Mouse (Mus musculus) limb, embryonic 14.5 days (tissue): ENCODE results near the gene Prickle1. TPM values are rescaled to one million over a fixed set of nuclear protein-coding genes. Genes with fewer than 3 reads are reported as not detected.

ENCODE experiments used
- ATAC-seq: fragments of 200-750 bp; cut with Nextera tagmentation; 2 replicates; pipeline ENCODE4 v1.8.0; 2017; ENCODE audit warnings: low read depth, moderate number of reproducible peaks, moderate TSS enrichment; ENCODE audit not compliant: low FRiP score
- DNase-seq: peaks from one replicate; pipeline ENCODE4 v3.0.0-alpha.2; 2015; ENCODE audit warnings: low spot score
- H3K27ac ChIP-seq: fragments of 300-500 bp; sonication (generic); replicated peaks from 2 replicates; pipeline ENCODE4 v1.5.1; 2014; ENCODE audit warnings: low read depth, mild to moderate bottlenecking, low read length, moderate library complexity, mixed read lengths
- H3K27me3 ChIP-seq: fragments of 300-500 bp; sonication (generic); 2 replicates; pipeline ENCODE4 v1.6.1; 2014; ENCODE audit warnings: low read length, mixed read lengths; ENCODE audit not compliant: control insufficient read depth, insufficient read depth
- H3K36me3 ChIP-seq: fragments of 300-500 bp; sonication (generic); 2 replicates; pipeline ENCODE4 v1.6.1; 2014; ENCODE audit warnings: mild to moderate bottlenecking, low read length, moderate library complexity, mixed read lengths; ENCODE audit not compliant: control insufficient read depth, insufficient read depth
- H3K4me1 ChIP-seq: fragments of 300-500 bp; sonication (generic); 2 replicates; pipeline ENCODE4 v1.6.1; 2014; ENCODE audit warnings: antibody characterized with exemption, low read length, mixed read lengths; ENCODE audit not compliant: control insufficient read depth, insufficient read depth
- H3K4me2 ChIP-seq: fragments of 300-500 bp; sonication (generic); replicated peaks from 2 replicates; pipeline ENCODE4 v1.6.1; 2014; ENCODE audit warnings: low read depth, mild to moderate bottlenecking, low read length, moderate library complexity; ENCODE audit not compliant: severe bottlenecking
- H3K4me3 ChIP-seq: fragments of 300-500 bp; sonication (generic); replicated peaks from 2 replicates; pipeline ENCODE4 v1.5.1; 2014; ENCODE audit warnings: low read length
- H3K9ac ChIP-seq: fragments of 300-500 bp; sonication (generic); 2 replicates; pipeline ENCODE4 v1.6.1; 2014; ENCODE audit warnings: mild to moderate bottlenecking, low read depth, low read length, moderate library complexity; ENCODE audit not compliant: severe bottlenecking
- H3K9me3 ChIP-seq: fragments of 300-500 bp; sonication (generic); 2 replicates; pipeline ENCODE4 v1.6.1; 2016; ENCODE audit warnings: low read length; ENCODE audit not compliant: control insufficient read depth
- POLR2A ChIP-seq: fragments of 200-500 bp; IDR thresholded peaks from 2 replicates; pipeline ENCODE4 v1.8.0; 2012; ENCODE audit warnings: inconsistent platforms, mild to moderate bottlenecking, moderate library complexity, borderline replicate concordance; ENCODE audit not compliant: insufficient read depth, insufficient read length; ENCODE audit errors: extremely low read depth
- WGBS: fragments of 180-500 bp; shearing (Covaris S2); extraction: QIAGEN DNeasy Blood & Tissue Kit; methylation state at CpG from one replicate; pipeline ENCODE4 v1.1.7; 2014; 5-methylcytosine and 5-hydroxymethylcytosine counted together
- polyA plus RNA-seq, 2 experiments: library from polyadenylated mRNA; depleted of rRNA in 1 of 2; stranded (reverse) in 1 of 2; unstranded in 1 of 2; fragments of >200 nt; fragmentation: Nextera tagmentation in 1 of 2; extraction: Ambion mirVana in 1 of 2; gene quantifications; 2 replicates each; pipeline versions ENCODE4 v1.2.1 to v1.2.3; 2012 to 2014

The Prickle1 gene
- polyA plus RNA-seq, 2 experiments: 31.4 to 54.0 TPM

DNA sequence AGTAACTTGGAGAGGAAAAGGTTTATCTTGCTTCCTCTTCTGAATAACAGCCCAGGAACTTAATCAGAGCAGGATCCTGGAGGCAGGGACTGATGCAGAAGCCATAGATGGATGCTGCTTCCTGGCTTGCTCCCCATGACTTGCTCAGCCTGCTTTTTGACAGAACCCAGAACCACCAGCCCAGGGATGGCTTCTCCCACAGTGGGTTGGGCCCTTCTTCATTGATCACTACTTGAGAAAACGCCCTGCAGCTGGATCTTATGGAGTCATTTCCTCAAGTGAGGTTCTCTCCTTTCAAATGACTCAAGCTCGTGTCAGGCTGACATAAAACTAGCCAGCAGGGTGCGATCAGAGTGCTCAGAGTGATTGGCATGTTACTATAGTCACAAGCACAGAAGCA, 19.3 kb upstream of the Prickle1 start:
- TF ChIP-seq POLR2A: no peak
- Histone ChIP-seq H3K9ac (no peak overlapping the region), H3K4me3 (no peak overlapping the region), H3K36me3 (no peaks in the 10 kb centered on the region), H3K4me1 (peaks cover 28% of the 10 kb centered on the region), H3K27ac (no peak overlapping the region), H3K9me3 (peaks cover 7% of the 10 kb centered on the region; the same call in 1 of the 2 replicates), H3K4me2 (no peak overlapping the region), H3K27me3 (no peaks in the 10 kb centered on the region)
- 83% methylated on average over 3 of the region's 3 CpGs for WGBS
- ATAC-seq (no peak), DNase-seq (no peak)

DNA sequence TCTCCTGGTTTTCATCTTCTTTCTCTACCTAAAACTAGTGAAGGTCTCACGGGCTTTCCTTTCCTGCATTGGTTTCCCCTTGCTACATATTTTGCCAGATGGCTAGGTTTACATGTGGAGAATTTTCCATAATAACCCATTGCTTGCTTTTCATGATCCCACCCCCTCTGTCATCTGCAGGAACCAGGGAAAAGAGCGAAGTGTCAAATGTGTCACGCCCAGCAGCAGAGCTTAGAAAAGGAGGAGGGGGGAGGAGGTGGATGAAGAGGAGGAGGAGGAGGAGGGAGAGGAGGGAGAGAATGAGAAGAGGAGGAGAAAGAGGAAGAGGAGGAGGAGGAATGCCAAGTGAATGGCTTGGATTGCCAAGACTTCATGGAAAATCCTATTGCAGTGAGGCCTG, 17.9 kb upstream of the Prickle1 start:
- Histone ChIP-seq H3K36me3 (no peaks in the 10 kb centered on the region), H3K9ac (no peak overlapping the region), H3K27me3 (no peaks in the 10 kb centered on the region), H3K4me1 (peaks cover 17% of the 10 kb centered on the region), H3K4me3 (no peak overlapping the region), H3K9me3 (peaks cover 7% of the 10 kb centered on the region; the same call in 1 of the 2 replicates), H3K4me2 (no peak overlapping the region), H3K27ac (no peak overlapping the region)
- ATAC-seq (no peak), DNase-seq (no peak)
- TF ChIP-seq POLR2A: no peak
- 35% methylated on average over 3 of the region's 3 CpGs for WGBS

DNA sequence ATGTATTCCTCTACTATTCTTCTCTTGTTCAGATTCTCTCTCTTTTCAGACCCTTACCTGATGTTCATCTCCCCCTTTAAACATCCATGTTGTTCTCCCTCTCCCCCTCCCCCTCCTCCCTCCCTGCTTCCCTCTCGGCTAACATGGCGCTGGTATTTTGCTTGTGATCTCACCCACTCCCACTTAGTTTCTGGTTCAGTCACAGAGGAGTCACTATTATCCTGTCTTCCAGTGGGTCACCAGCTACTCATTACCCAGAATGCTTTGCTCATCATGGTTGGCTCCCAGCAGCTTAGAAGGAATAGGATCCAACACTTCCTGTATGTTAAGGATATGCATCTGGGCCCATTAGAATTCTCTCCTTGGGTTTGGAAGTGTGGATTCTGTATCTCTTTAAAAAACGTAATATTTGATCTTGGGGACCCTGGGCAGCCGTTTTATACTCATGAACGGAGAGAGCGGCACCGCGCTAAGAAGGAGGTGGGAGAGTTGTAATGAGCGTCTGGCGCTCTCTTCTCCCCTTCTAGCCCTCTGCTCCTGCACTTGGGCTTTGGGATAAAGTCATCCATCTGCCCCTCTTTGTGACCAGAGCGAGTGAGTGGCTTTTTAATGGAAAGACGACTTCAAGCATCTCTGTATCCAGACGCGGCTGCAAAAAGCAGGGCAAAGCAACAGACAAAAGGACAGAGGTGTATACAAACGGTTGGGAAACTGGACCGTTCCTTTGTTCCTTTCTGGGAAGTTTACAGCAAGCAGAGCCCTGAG, 16.0 kb upstream of the Prickle1 start:
- 76% methylated on average over 16 of the region's 16 CpGs for WGBS
- Histone ChIP-seq H3K27ac (no peak overlapping the region), H3K4me3 (no peak overlapping the region), H3K27me3 (no peaks in the 10 kb centered on the region), H3K9ac (no peak overlapping the region), H3K4me2 (no peak overlapping the region), H3K4me1 (peaks cover 12% of the 10 kb centered on the region), H3K36me3 (no peaks in the 10 kb centered on the region), H3K9me3 (peaks cover 7% of the 10 kb centered on the region; the same call in 1 of the 2 replicates)
- DNase-seq (no peak), ATAC-seq (no peak)
- TF ChIP-seq POLR2A: no peak

DNA sequence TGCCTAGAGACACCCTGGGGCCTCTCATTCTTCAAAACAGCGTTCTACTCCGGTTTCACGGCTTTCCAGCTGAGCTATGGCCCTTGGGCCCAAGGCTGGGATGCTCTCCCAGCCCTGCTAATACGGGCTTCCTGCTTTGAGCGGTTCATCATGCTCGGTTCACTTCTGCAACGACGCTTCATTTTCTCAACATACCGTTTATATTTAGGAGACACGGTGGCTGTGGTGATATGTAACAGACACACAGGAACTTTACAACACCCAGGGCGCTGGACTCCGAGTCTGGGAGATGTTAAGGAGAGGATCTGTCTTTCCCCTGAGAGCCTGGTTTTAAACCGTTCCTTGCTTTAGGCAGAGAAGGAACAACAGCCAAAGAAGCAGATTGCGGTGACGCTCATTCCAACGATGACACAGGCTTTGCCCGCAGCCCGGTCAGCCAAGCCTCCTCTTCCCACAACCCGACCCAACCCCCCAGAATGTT, 15.1 kb upstream of the Prickle1 start:
- no peak overlapping the region for H3K4me2 ChIP-seq
- no peaks in the 10 kb centered on the region for H3K36me3 ChIP-seq
- no peaks in the 10 kb centered on the region for H3K27me3 ChIP-seq
- no peak overlapping the region for H3K4me3 ChIP-seq
- peaks cover 7% of the 10 kb centered on the region; the same call in 1 of the 2 replicates for H3K9me3 ChIP-seq
- no peak overlapping the region for H3K9ac ChIP-seq
- DNase-seq: peak; percentile 49
- no peak for TF ChIP-seq POLR2A
- H3K4me1 ChIP-seq: peaks cover 12% of the 10 kb centered on the region
- ATAC-seq: peak; percentile 60
- 30% methylated on average over 19 of the region's 19 CpGs for WGBS
- H3K27ac ChIP-seq: peak overlapping the region; percentile 55

DNA sequence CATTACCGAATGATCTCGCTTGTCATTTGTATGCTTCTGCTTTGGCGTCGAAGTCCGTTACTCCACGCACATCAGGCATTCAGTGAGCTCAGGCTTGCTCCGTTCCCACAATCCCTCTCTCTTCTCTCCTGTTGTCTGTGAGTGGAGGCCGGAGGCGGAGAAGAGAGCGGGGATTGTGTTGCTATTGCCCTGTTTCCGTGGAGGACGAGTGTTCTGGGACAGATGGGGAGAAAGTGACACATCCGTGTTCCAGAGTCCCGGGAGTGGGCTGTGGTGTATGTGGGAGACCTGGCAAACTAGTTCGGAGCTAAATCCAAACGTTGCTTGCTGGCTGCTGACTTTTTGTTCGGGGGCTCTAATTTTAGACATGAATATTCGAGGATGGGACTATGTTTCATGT, 14.6 kb upstream of the Prickle1 start:
- 79% methylated on average over 18 of the region's 18 CpGs for WGBS
- H3K27ac ChIP-seq: peak overlapping the region; percentile 55
- H3K36me3 ChIP-seq: no peaks in the 10 kb centered on the region
- peaks cover 12% of the 10 kb centered on the region for H3K4me1 ChIP-seq
- no peak overlapping the region for H3K4me3 ChIP-seq
- H3K27me3 ChIP-seq: no peaks in the 10 kb centered on the region
- no peak overlapping the region for H3K9ac ChIP-seq
- no peak for ATAC-seq
- peaks cover 4% of the 10 kb centered on the region; the same call in 1 of the 2 replicates for H3K9me3 ChIP-seq
- TF ChIP-seq POLR2A: no peak
- DNase-seq: no peak
- H3K4me2 ChIP-seq: no peak overlapping the region
